Mouse (Mus musculus) CH12F3 (cell line): Measurements from ENCODE around the gene Cdk5rap2.

Experiments
- in situ Hi-C: fragments of 300-500 bp; cut with MboI; formaldehyde crosslinking; loops from 2 replicates; pipeline ENCODE4 v1.14.3; 2020; ENCODE audit warnings: low sequenced_read_pairs

The Cdk5rap2 gene

GRCm38 (mm10) chr4:70267213-70267906, 142.9 kb downstream of the Cdk5rap2 start:
- in situ Hi-C loops: no loop called here

- in situ Hi-C loops: no loop called here
These were observed 145.0 kb downstream of the Cdk5rap2 start for GRCm38 (mm10) chr4:70265248-70265647.

- in situ Hi-C loops: no loop called here
These were observed 147.4 kb downstream of the Cdk5rap2 start for GRCm38 (mm10) chr4:70262850-70263249.

GRCm38 (mm10) chr4:70261315-70261714, 148.9 kb downstream of the Cdk5rap2 start:
- in situ Hi-C loops: no loop called here

GRCm38 (mm10) chr4:70260419-70260807, 149.8 kb downstream of the Cdk5rap2 start:
- in situ Hi-C loops: no loop called here

GRCm38 (mm10) chr4:70259726-70260418, 150.4 kb downstream of the Cdk5rap2 start:
- in situ Hi-C loops: no loop called here

GRCm38 (mm10) chr4:70258826-70259225, 151.4 kb downstream of the Cdk5rap2 start:
- in situ Hi-C loops: no loop called here

GRCm38 (mm10) chr4:70258205-70258604, 152.0 kb downstream of the Cdk5rap2 start:
- in situ Hi-C loops: no loop called here

- in situ Hi-C loops: no loop called here
These were observed 158.5 kb downstream of the Cdk5rap2 start for GRCm38 (mm10) chr4:70251782-70252181.

GRCm38 (mm10) chr4:70245706-70246105, 164.5 kb downstream of the Cdk5rap2 start:
- in situ Hi-C loops: no loop called here

- in situ Hi-C loops: no loop called here
These were observed 166.6 kb downstream of the Cdk5rap2 start for GRCm38 (mm10) chr4:70243561-70244120.

- in situ Hi-C loops: no loop called here
These were observed 170.5 kb downstream of the Cdk5rap2 start for GRCm38 (mm10) chr4:70239731-70240130.

- in situ Hi-C loops: no loop called here
These were observed 171.4 kb downstream of the Cdk5rap2 start for GRCm38 (mm10) chr4:70238862-70239261.

- in situ Hi-C loops: no loop called here
These were observed 177.9 kb downstream of the Cdk5rap2 start for GRCm38 (mm10) chr4:70232383-70232782.

- in situ Hi-C loops: no loop called here
These were observed 180.4 kb downstream of the Cdk5rap2 start for GRCm38 (mm10) chr4:70229874-70230273.

GRCm38 (mm10) chr4:70228350-70228749, 181.9 kb downstream of the Cdk5rap2 start:
- in situ Hi-C loops: no loop called here

- in situ Hi-C loops: no loop called here
These were observed 182.6 kb downstream of the Cdk5rap2 start for GRCm38 (mm10) chr4:70227667-70228066.

- in situ Hi-C loops: no loop called here
These were observed 185.7 kb downstream of the Cdk5rap2 start for GRCm38 (mm10) chr4:70224503-70224902.

- in situ Hi-C loops: no loop called here
These were observed 188.4 kb downstream of the Cdk5rap2 start for GRCm38 (mm10) chr4:70221878-70222277.

- in situ Hi-C loops: no loop called here
These were observed 188.9 kb downstream of the Cdk5rap2 start for GRCm38 (mm10) chr4:70221370-70221769.

- in situ Hi-C loops: no loop called here
These were observed 189.7 kb downstream of the Cdk5rap2 start for GRCm38 (mm10) chr4:70220277-70221180.
